Mouse (Mus musculus): ENCODE results near the gene Fgf3.

Gene Fgf3

DNA sequence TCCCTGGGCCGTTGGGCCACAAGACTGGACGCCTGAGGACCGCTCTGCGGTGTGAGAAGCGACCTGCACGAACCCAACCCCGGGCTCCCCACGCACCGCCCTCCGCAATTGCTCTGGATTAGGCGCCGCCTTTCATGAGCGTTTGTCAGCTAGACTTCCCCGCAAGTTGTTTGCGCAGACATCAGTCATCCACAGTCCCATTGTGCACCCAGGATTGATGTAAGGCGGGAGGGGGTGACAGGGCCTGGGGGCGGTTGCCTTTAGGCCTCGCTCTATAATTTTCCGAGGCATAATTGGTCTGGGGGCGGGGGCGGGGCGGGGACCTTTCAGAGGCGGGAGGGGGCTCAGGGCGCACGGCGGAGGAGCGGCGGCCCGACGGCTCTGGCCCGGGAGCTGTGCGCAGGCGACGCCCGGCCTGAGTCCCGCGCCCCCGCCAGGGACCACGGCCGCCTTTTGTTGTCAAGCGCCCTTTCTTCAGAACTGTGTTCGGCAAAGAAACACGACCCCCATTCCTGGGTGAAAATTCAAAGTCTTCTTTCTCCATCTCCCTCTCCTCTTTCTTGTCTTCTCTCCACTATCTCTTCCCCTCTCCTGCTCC is at the start of gene Fgf3:
Fgf3 (plus strand) TSS at position 193 of the 598 bp plus-strand sequence.
- peak; percentile 22 for DNase-seq (ENCODE audit: low read depth, low spot score)

GRCm38 (mm10) chr7:144788631-144789030 is 49.3 kb upstream of the Fgf3 start:
- peak; percentile 22 for DNase-seq (ENCODE audit: low read depth, low spot score)

DNA sequence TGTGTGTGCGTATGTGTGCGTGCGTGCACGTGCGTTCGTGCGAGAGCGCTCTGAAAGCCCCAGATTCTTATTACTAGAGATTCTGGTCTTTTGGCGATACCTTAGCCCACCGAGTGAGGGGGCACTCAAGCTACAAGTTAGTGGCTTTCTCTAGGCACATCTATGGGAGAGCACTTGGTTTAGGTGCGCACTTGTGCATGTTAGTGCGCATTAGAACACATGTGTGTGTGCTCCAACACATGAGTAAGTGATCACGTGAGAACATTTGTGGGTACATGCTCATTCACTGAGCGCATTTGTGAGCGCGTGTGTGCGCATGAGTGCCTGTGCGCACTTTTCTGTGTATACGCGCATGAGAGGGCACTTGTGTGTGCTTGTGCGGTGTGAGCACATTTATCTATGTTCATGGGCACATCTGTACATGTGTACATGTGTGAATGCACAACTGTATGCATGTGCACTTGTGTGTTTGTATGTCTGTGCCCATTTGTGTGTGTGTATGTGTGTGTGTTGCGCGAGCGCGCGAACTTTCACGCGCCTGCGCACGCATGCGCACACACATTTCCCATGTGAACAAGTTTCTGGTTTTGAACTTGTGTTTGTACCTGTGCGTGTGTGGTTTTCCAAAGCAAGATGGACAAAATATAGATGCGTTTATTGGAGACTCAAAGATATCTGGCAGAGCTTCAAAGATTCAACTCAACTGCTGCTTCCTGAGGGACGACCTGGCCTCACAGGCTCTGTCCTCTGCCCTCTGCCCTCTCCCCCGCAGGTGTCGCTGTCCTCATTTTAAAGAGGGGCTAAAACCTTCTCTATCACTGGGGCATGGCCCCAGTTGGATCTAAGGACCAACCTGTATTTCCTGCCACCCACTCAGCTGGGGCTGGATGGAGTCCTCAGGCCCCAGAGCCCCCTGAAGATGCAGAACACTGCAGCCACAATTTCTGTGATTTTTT is 48.0 kb upstream of the Fgf3 start:
- DNase-seq (ENCODE audit: low read depth, low spot score) = peak; percentile 10

DNA sequence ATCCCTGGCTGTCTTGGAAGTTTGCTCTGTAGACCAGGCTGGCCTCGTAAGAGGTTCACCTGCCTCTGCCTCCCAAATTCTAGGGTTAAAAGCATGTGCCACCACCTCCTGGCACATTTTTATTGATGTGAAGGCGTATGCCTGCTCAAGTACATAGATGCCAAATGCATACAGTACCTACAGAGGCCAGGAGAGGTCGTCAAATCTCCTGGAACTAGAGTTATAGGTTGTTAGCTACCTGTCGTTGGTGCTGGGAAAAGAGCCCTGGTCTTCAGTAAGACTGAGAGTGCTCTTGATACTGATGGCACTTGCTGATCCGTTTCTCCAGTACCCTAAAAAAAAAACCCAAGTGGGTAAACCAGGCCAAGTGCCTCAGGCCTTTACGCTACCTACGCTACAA is 46.5 kb upstream of the Fgf3 start:
- DNase-seq (ENCODE audit: low read depth, low spot score) = no peak

DNA sequence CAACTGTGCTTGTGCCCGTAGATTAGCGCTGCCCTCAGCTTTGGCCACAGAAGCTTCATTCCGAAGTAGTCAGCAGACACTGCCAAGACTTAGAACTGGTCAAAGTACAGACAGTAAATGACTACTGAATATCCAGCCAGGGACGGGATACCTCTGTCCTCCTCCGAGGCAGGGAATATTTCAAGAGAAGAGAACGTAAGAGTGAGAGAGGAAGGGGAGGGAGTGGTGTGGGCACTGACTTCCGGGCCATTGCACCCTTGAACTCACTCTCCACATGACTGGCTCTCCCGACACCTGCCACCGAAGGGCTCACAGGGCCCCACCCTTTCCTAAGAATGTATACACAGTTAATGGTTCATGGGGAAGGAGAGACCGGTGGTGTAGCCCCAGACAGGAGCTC is 44.6 kb upstream of the Fgf3 start:
- DNase-seq (ENCODE audit: low read depth, low spot score) = no peak

- no peak for DNase-seq (ENCODE audit: low read depth, low spot score)
Measured at GRCm38 (mm10) chr7:144795976-144796474, 41.9 kb upstream of the Fgf3 start.

- peak; percentile 78 for DNase-seq (ENCODE audit: low read depth, low spot score)
Measured at GRCm38 (mm10) chr7:144796986-144797735, 40.7 kb upstream of the Fgf3 start.

DNA sequence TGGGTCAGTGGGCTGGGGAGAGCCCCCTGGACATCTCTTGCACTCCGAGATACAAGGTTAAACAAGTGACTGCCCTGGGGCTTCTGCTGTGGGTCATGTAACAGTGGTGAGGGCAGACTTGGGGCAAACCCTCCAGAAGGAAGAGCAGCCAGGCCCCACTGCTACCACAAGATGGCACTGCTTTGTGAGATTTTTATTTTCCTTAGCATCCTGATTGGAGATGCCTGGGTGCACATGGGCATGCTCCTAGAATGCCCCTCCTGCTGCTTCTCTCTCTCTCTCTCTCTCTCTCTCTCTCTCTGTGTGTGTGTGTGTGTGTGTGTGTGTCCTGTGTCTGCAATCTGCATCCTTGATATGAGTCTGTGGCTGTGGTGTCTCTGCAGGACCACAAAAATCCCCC is 39.4 kb upstream of the Fgf3 start:
- peak; percentile 76 for DNase-seq (ENCODE audit: low read depth, low spot score)

DNA sequence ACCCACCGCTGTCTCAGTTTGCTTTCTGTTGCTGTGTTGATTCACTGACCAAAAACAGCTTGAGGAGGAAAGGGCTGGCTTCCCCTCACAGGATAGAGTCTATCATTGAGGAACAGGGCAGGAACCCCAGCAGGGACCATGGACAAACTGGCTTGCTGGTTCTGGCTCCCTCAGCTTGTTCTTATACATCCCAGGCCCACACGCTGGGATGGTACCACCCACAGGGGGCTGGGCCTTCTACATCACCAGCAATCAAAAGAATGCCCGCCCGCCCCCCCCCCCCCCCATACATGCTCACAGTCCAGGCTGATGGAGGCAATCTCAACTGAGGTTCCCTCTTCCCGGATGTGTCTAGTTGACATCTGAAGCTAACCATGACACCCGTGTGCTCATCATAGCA is 30.8 kb upstream of the Fgf3 start:
- no peak for DNase-seq (ENCODE audit: low read depth, low spot score)

- no peak for DNase-seq (ENCODE audit: low read depth, low spot score)
Measured at GRCm38 (mm10) chr7:144807976-144808577, 29.8 kb upstream of the Fgf3 start.

- DNase-seq (ENCODE audit: low read depth, low spot score) = no peak
Measured at GRCm38 (mm10) chr7:144811521-144811920, 26.4 kb upstream of the Fgf3 start.

DNA sequence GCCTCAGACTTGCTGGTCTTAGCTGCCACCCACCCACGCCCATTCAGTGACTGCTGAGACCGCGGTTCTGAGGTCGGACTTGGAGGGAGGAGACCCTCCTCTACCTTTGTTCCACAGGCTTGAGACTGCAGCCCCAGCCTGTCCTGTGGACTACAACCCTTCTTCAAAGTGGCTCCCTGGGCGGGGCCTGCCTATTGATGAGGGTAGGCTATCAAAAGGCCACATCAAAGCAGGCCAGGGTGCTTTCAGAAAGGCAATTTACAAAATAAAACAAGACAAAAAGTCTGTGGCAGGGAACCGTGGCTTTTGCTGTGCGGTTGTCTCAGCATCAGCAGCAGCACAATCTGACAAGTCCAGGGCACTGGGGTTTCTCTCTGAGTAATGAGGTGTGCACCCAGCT is 16.0 kb upstream of the Fgf3 start:
- DNase-seq (ENCODE audit: low read depth, low spot score) = no peak

- no peak for DNase-seq (ENCODE audit: low read depth, low spot score)
Measured at GRCm38 (mm10) chr7:144823988-144824387, 13.9 kb upstream of the Fgf3 start.

DNA sequence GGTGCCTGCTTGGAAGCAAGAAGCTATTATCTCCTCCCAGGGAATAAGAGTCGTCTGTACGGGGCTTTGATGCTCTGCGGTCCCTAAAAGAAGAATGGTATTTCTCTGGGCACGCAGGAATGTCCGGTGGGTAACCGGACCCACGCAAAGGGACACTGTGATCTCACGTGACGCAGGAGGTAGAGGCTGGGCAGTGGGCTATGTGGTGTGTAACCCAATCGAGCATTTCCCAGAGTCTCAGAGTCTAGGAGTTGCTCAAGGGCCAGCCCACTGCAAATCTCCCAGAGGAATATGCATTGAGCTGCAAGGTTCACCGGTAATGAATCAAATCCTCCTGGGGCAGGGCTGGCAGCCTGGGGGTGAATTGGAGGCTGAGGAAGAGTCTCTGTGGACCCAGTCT is 9.5 kb upstream of the Fgf3 start:
- DNase-seq (ENCODE audit: low read depth, low spot score) = no peak

GRCm38 (mm10) chr7:144838522-144839503 is 930 bp downstream of the Fgf3 start:
- DNase-seq (ENCODE audit: low read depth, low spot score) = peak; percentile 30

DNA sequence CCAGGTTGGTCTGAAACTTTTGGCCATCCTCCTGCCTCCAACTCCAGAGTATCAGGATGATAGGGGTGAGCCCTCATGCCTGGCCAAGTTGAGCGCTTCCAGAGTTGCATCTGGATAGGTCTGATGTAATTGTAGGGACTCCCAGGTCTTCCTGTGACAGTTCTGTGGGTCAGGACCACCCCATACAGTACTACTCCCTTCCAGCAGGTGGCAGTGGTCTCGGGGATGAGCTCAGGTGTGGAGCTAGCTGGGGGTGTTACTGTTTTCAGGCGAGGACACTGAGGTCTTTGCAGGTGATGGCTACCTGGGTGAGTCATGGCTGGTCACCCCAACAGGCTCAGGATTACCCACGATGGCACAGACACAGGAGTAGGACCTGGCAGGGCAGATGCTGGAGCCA is 8.3 kb downstream of the Fgf3 start:
- peak; percentile 24 for DNase-seq (ENCODE audit: low read depth, low spot score)

- no peak for DNase-seq (ENCODE audit: low read depth, low spot score)
Measured at GRCm38 (mm10) chr7:144847067-144847466, 9.2 kb downstream of the Fgf3 start, which contains the start of gene Fgf4. Gene Fgf4, plus strand, starts transcription at chr7:144847367.

- DNase-seq (ENCODE audit: low read depth, low spot score) = no peak
Measured at GRCm38 (mm10) chr7:144851321-144851720, 13.4 kb downstream of the Fgf3 start.

GRCm38 (mm10) chr7:144854966-144855365 is 17.1 kb downstream of the Fgf3 start:
- no peak for DNase-seq (ENCODE audit: low read depth, low spot score)

DNA sequence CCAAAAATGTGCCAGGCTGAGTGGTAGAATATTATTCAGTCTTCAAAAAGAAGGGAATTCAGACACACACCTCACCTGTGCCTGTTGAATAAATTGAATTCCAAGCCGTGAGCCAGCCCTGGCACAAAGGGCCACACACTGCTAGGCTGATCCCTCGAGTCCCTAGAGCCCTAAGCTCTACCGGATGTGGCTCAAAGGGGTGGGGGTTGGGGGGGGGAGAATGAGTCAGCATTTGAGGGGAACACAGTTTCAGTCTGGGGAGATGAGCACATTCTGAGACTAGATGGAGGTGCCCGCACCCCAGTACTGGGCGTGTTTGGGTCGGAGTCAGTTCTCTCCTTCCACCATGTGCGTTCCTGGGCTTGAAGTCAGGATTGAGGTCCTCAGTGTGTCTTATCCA is 19.3 kb downstream of the Fgf3 start:
- DNase-seq (ENCODE audit: low read depth, low spot score) = no peak

Measured in brain, adult 2 months (tissue).